In the genomic region with DNA sequence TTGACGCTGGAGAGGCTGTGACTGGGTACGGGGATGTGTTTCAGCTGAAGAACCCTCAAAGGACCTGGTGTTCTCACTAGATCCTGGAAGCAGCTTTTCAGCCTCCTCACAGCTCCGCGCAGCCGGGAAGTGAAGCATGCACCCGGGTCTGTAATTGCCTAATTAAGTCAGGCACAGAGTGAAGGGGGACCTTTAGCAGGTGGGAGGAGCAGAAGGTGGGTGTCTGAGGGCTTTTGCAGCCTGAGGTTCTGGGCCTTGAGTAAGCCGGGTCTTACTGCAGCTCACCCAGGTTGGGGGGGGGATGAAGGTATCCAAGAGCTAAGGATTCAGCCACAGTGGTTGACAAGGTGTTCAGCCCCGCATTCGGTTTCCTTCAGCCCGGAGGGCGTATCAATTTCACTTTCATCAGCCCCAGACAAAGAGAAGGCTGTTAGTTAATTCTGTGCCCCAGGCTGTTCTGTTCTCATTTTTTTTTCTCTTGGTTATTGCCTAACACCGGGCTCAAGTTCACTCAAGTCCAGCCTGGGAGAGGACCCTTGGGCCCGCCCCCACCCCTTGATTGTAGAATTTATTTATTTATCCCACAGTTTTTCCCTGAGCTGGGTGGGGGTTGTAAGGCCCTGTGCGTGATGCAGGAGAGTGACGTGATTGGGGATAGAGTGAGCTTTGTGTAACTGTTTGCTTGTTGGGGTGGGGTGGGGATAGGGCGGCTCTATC, we compare ENCODE assay signal across 16 mouse cellular contexts.
A peak's percentile ranks its signal among the peaks of the same experiment; 100 is the strongest.
DNase-seq lines count a peak whose midpoint lies in the region; ATAC-seq and TF ChIP-seq lines count a peak whose summit lies in the region.
"Had no signal": no experiment of that assay in that cellular context is flagged by ENCODE, and none has a peak within 500 bp of the region (broad histone marks: within the 10 kb centered on the region; RNA-seq: fewer than 3 reads in every experiment).

No protein-coding gene starts in this region.

- H3K36me3 ChIP-seq in embryonic facial prominence, embryonic 10.5 days (replicated peaks), result no peaks in the 10 kb centered on the region
- no peaks in the 10 kb centered on the region for H3K36me3 ChIP-seq in forebrain, embryonic 15.5 days
- H3K36me3 ChIP-seq in midbrain, embryonic 14.5 days (ENCODE audit: control insufficient read depth, insufficient read depth, low read length), result no peaks in the 10 kb centered on the region
- H3K36me3 ChIP-seq: G1E; heart, embryonic 12.5 days; stomach, embryonic 15.5 days had no signal

- H3K4me2 ChIP-seq in forebrain, embryonic 15.5 days (replicated peaks), result peak overlapping the region; percentile 26
- H3K4me2 ChIP-seq in midbrain, embryonic 14.5 days (ENCODE audit: low read length), result no peak overlapping the region
- H3K4me2 ChIP-seq: heart, embryonic 12.5 days; stomach, embryonic 15.5 days had no signal

- no peaks in the 10 kb centered on the region for H3K27me3 ChIP-seq in embryonic facial prominence, embryonic 10.5 days (replicated peaks; ENCODE audit: low read depth, poor library complexity, severe bottlenecking)
- H3K27me3 ChIP-seq in forebrain, embryonic 15.5 days, result no peaks in the 10 kb centered on the region
- H3K27me3 ChIP-seq in midbrain, embryonic 14.5 days (ENCODE audit: control insufficient read depth, insufficient read depth, low read length), result no peaks in the 10 kb centered on the region
- H3K27me3 ChIP-seq: heart, embryonic 12.5 days; stomach, embryonic 15.5 days had no signal

- no peak overlapping the region for H3K27ac ChIP-seq in layer of hippocampus, adult 2 months
- H3K27ac ChIP-seq in embryonic facial prominence, embryonic 10.5 days (replicated peaks), result no peak overlapping the region
- H3K27ac ChIP-seq in forebrain, embryonic 15.5 days (replicated peaks), result peak overlapping the region; percentile 39; the same call in 1 of the 2 replicates
- H3K27ac ChIP-seq in midbrain, embryonic 14.5 days (replicated peaks; ENCODE audit: low read depth, low read length), result 0 out of 2 replicates have a peak overlapping the region, but pooled peaks have one; percentile 9
- H3K27ac ChIP-seq: liver, embryonic 14.5 days; stomach, embryonic 15.5 days had no signal

- ATAC-seq in forebrain, embryonic 15.5 days (replicated peaks), result peak; percentile 69
- ATAC-seq in midbrain, embryonic 14.5 days (ENCODE audit: low FRiP score, low TSS enrichment), result no peak

- no peak for TF ChIP-seq CTCF in layer of hippocampus, adult 2 months (conservative IDR thresholded peaks at IDR 0.05)

- WGBS in embryonic facial prominence, embryonic 10.5 days, result 38% methylated on average over 16 of the region's 16 CpGs
- 21% methylated on average over 16 of the region's 16 CpGs for WGBS in forebrain, embryonic 15.5 days
- 38% methylated on average over 16 of the region's 16 CpGs for WGBS in midbrain, embryonic 14.5 days

- H3K4me3 ChIP-seq in layer of hippocampus, adult 2 months, result no peak overlapping the region
- no peak overlapping the region for H3K4me3 ChIP-seq in embryonic facial prominence, embryonic 10.5 days
- no peak overlapping the region for H3K4me3 ChIP-seq in forebrain, embryonic 15.5 days
- H3K4me3 ChIP-seq in midbrain, embryonic 14.5 days (replicated peaks; ENCODE audit: low read depth, low read length), result no peak overlapping the region
- H3K4me3 ChIP-seq: heart, embryonic 12.5 days; stomach, embryonic 15.5 days had no signal

- peaks cover 18% of the 10 kb centered on the region for H3K4me1 ChIP-seq in embryonic facial prominence, embryonic 10.5 days
- peaks cover 20% of the 10 kb centered on the region for H3K4me1 ChIP-seq in forebrain, embryonic 15.5 days
- H3K4me1 ChIP-seq in midbrain, embryonic 14.5 days (ENCODE audit: control insufficient read depth, insufficient read depth, low read length), result 0 out of 2 replicates have a peak, but pooled peaks cover 7% of the 10 kb centered on the region
- H3K4me1 ChIP-seq: heart, embryonic 12.5 days; stomach, embryonic 15.5 days had no signal

- no peak overlapping the region for H3K9ac ChIP-seq in forebrain, embryonic 15.5 days (replicated peaks)
- no peak overlapping the region for H3K9ac ChIP-seq in midbrain, embryonic 14.5 days (replicated peaks; ENCODE audit: low read length)
- H3K9ac ChIP-seq: heart, embryonic 12.5 days; liver, embryonic 14.5 days; stomach, embryonic 15.5 days had no signal

- DNase-seq in layer of hippocampus, adult 11-12 months (ENCODE audit: low spot score), result peak; percentile 13
- DNase-seq in layer of hippocampus, adult 2 months (ENCODE audit: low spot score in 2 of 2), result no peak
- peak; percentile 30 for DNase-seq in embryonic facial prominence, embryonic 10.5 days (ENCODE audit: low spot score)
- peak; percentile 65 for DNase-seq in midbrain, embryonic 14.5 days
- no peak for DNase-seq in adrenal gland, adult 2 months
- no peak for DNase-seq in B cell, adult 2 months
- DNase-seq in heart, adult 11 months, result no peak
- DNase-seq: adrenal gland, postnatal 25 days; cerebellum, adult 11 months; gastrocnemius, postnatal 10 days; kidney, postnatal 25 days had no signal

- no peaks in the 10 kb centered on the region for H3K9me3 ChIP-seq in embryonic facial prominence, embryonic 10.5 days
- no peaks in the 10 kb centered on the region for H3K9me3 ChIP-seq in forebrain, embryonic 15.5 days
- no peaks in the 10 kb centered on the region for H3K9me3 ChIP-seq in midbrain, embryonic 14.5 days (ENCODE audit: control insufficient read depth, low read length)
- H3K9me3 ChIP-seq: stomach, embryonic 15.5 days had no signal

Comparison
In these comparisons a context has a peak if more than half of its experiments do, and no peak if none do; other contexts are left out.
1. DNase-seq: peak in layer of hippocampus, adult 11-12 months (single experiment), embryonic facial prominence, embryonic 10.5 days (single experiment) and midbrain, embryonic 14.5 days (single experiment); none in layer of hippocampus, adult 2 months (0 of 2), adrenal gland, adult 2 months (single experiment), B cell, adult 2 months (0 of 2) and heart, adult 11 months (single experiment).
2. H3K27ac ChIP-seq: peak in forebrain, embryonic 15.5 days (single experiment) and midbrain, embryonic 14.5 days (single experiment); none in layer of hippocampus, adult 2 months (single experiment) and embryonic facial prominence, embryonic 10.5 days (single experiment).